Mouse (Mus musculus): ENCODE measurements at regions not wholly inside any gene's neighbourhood (a gene's known extent, or its start where the extent isn't known, plus 50 kb on each side); places are given as distances from the start of the nearest gene placed in this dataset.

DNA sequence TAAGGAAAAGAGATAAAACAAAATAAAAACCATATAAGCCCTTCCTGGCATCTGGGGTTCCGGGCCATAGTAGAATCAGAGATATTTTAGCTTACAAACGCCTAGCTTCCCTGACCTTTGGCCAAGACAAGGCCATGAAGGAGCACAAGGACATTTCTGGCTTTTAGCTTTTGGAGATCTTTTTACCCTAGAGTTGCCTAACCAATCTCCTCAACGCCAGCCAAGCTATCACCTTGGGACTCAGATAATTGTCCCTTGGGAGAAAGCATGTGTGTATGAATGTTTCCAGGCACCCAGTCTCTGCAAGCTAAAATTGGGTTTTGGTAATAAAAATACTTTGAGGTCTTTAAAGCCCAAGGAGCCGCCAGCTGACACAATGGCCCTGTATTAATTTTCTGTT, 482.0 kb upstream of the Auts2 start:
- dilution Hi-C loops (cut with MboI; ENCODE audit: extremely low pct_ligation_motif_present, extremely low pct_unique_long_range_greater_than_20kb, low sequenced_read_pairs) (no loop called here), in situ Hi-C loops (cut with MboI; ENCODE audit: low pct_ligation_motif_present, low pct_unique_long_range_greater_than_20kb, low sequenced_read_pairs) (no loop called here)
- Histone ChIP-seq H3K9me3 (replicated peaks; ENCODE audit: low read length) (peaks cover 72% of the 10 kb centered on the region), H3K79me2 (replicated peaks; ENCODE audit: control insufficient read depth, extremely low read depth, insufficient read depth, poor library complexity, severe bottlenecking) (no peaks in the 10 kb centered on the region), H3K36me3 (replicated peaks in 1 of 2; ENCODE audit: control insufficient read depth in 1 of 2, insufficient read depth in 1 of 2, low read length in 1 of 2) (no peaks in the 10 kb centered on the region), H3K9ac (ENCODE audit: insufficient read depth, low read depth) (no peak overlapping the region), H3K27me3 (replicated peaks) (no peaks in the 10 kb centered on the region), H3K4me2 (ENCODE audit: insufficient read depth, low read depth, poor library complexity, severe bottlenecking) (no peak overlapping the region), H3K27ac (ENCODE audit: insufficient read depth, low read depth) (no peak overlapping the region), H3K4me1 (ENCODE audit: control insufficient read depth in 1 of 2, insufficient read depth in 2 of 2) (no peaks in the 10 kb centered on the region), H3K4me3 (replicated peaks in 1 of 3; ENCODE audit: low read depth in 2 of 3, low read length in 2 of 3, poor library complexity in 1 of 3) (no peak overlapping the region)
- TF ChIP-seq GABPA (IDR thresholded peaks at IDR 0.05; ENCODE audit: insufficient replicate concordance, low read depth, low read length) (no peak), ELF1 (IDR thresholded peaks at IDR 0.05; ENCODE audit: low read depth, low read length) (no peak), EP300 (IDR thresholded peaks at IDR 0.05; ENCODE audit: low read length) (no peak), MEF2A (IDR thresholded peaks at IDR 0.05; ENCODE audit: borderline replicate concordance, low read depth, low read length) (no peak), ZC3H11A (IDR thresholded peaks at IDR 0.05; ENCODE audit: low read depth, low read length) (no peak), ETS1 (conservative IDR thresholded peaks at IDR 0.05; ENCODE audit: low read depth, low read length) (no peak), POLR2AphosphoS2 (IDR thresholded peaks at IDR 0.05; ENCODE audit: low read depth, low read length) (no peak), ZMIZ1 (IDR thresholded peaks at IDR 0.05; ENCODE audit: low read depth, low read length) (no peak), MAZ (IDR thresholded peaks at IDR 0.05; ENCODE audit: low read depth, low read length) (no peak)
- no peak for DNase-seq (ENCODE audit: extremely low read depth)

DNA sequence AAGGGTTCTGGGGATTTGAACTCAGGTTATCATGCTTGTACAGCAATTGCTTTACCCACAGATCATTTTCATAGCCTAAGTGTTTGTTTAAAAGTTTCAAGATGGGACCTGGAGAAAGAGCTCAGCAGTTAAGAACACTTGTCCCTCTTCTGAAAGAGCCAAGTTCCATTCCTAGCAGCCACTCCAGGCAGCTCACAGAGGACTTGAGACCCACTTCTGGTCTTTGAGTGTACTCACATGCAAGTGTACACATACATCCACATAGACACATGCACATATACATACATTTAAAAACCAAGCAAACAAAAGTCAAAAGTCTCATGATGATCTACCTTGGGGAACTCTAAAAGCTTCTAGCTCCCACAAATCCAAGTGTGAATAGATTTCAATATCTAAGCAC, 477.7 kb upstream of the Auts2 start:
- no peak overlapping the region for H3K4me3 ChIP-seq (replicated peaks in 1 of 3; ENCODE audit: low read depth in 2 of 3, low read length in 2 of 3, poor library complexity in 1 of 3)

More for the DNA sequence above, 477.7 kb upstream of the Auts2 start:
- TF ChIP-seq MAX (IDR thresholded peaks at IDR 0.05; ENCODE audit: low read length) (no peak), IRF4 (IDR thresholded peaks at IDR 0.05; ENCODE audit: low read depth, low read length) (no peak), POLR2A (IDR thresholded peaks at IDR 0.05; ENCODE audit: low read depth, low read length) (no peak), NELFE (IDR thresholded peaks at IDR 0.05; ENCODE audit: low read depth, low read length) (no peak), USF1 (IDR thresholded peaks at IDR 0.05; ENCODE audit: low read depth, low read length) (no peak), RAD21 (IDR thresholded peaks at IDR 0.05; ENCODE audit: low read depth, low read length) (no peak), POLR2AphosphoS2 (IDR thresholded peaks at IDR 0.05; ENCODE audit: low read depth, low read length) (no peak), USF2 (conservative IDR thresholded peaks at IDR 0.05; ENCODE audit: low read depth, low read length) (no peak), TBP (conservative IDR thresholded peaks at IDR 0.05; ENCODE audit: low read depth, low read length) (no peak), E2F4 (IDR thresholded peaks at IDR 0.05; ENCODE audit: insufficient replicate concordance, low read depth, low read length) (no peak), MEF2A (IDR thresholded peaks at IDR 0.05; ENCODE audit: borderline replicate concordance, low read depth, low read length) (no peak), NRF1 (IDR thresholded peaks at IDR 0.05; ENCODE audit: low read depth, low read length) (no peak), KAT2A (IDR thresholded peaks at IDR 0.05; ENCODE audit: insufficient replicate concordance, low read length) (no peak), UBTF (IDR thresholded peaks at IDR 0.05; ENCODE audit: low read depth, low read length) (no peak), CHD2 (IDR thresholded peaks at IDR 0.05; ENCODE audit: low read length) (no peak)
- no peak overlapping the region for H3K4me2 ChIP-seq (ENCODE audit: insufficient read depth, low read depth, poor library complexity, severe bottlenecking)
- H3K27me3 ChIP-seq (replicated peaks), result no peaks in the 10 kb centered on the region
- H3K4me1 ChIP-seq (ENCODE audit: control insufficient read depth in 1 of 2, insufficient read depth in 2 of 2), result no peaks in the 10 kb centered on the region
- dilution Hi-C loops (cut with MboI; ENCODE audit: extremely low pct_ligation_motif_present, extremely low pct_unique_long_range_greater_than_20kb, low sequenced_read_pairs) (no loop called here), in situ Hi-C loops (cut with MboI; ENCODE audit: low pct_ligation_motif_present, low pct_unique_long_range_greater_than_20kb, low sequenced_read_pairs) (no loop called here)
- no peaks in the 10 kb centered on the region for H3K36me3 ChIP-seq (replicated peaks in 1 of 2; ENCODE audit: control insufficient read depth in 1 of 2, insufficient read depth in 1 of 2, low read length in 1 of 2)
- no peak for DNase-seq (ENCODE audit: extremely low read depth)
- no peak overlapping the region for H3K9ac ChIP-seq (ENCODE audit: insufficient read depth, low read depth)
- H3K79me2 ChIP-seq (replicated peaks; ENCODE audit: control insufficient read depth, extremely low read depth, insufficient read depth, poor library complexity, severe bottlenecking), result no peaks in the 10 kb centered on the region
- H3K27ac ChIP-seq (ENCODE audit: insufficient read depth, low read depth), result no peak overlapping the region
- peaks cover 64% of the 10 kb centered on the region for H3K9me3 ChIP-seq (replicated peaks; ENCODE audit: low read length)

Data from CH12.LX (cell line).